Mouse (Mus musculus) bone marrow, adult 2 months (tissue): ENCODE measurements around the gene Ap1m2.

ENCODE experiments used
- CTCF ChIP-seq: fragments of 200-500 bp; IDR thresholded peaks from 2 replicates; pipeline ENCODE4 v1.5.1; 2011; ENCODE audit warnings: low read length, control low read depth; ENCODE audit not compliant: control insufficient read depth, insufficient read depth
- POLR2A ChIP-seq: fragments of 200-500 bp; IDR thresholded peaks from 2 replicates; pipeline ENCODE4 v1.6.1; 2011; ENCODE audit warnings: low read depth, mild to moderate bottlenecking, control low read depth, low read length, borderline replicate concordance; ENCODE audit not compliant: control insufficient read depth

DNA sequence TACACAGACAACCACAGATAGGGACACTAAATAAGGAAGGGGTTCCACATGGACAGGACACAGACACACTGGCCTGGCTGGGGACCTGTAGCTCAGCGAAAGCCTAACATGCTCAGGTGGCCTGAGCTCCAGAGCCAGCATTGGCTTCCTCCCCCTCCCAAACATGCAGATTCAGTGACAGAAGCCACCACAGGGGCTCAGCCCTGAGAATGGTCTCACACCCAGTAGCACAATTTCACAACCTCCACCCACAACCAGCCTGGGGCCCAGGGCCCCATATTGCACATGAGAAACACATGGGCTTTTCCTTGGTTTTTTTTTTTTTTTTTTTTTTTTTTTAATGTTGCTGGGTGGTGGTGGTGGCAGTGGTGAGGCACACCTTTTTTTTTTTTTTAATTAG, 65.8 kb downstream of the Ap1m2 start:
- TF ChIP-seq CTCF (no peak), POLR2A (no peak)
